Mouse (Mus musculus) G1E (cell line): ENCODE measurements at regions not wholly inside any gene's neighbourhood (a gene's known extent, or its start where the extent isn't known, plus 50 kb on each side); places are given as distances from the start of the nearest gene placed in this dataset.

ENCODE experiments used
- CTCF ChIP-seq: IDR thresholded peaks from 2 replicates; pipeline ENCODE4 v1.5.1; 2012; ENCODE audit warnings: low read depth, low read length, inconsistent platforms, mixed read lengths
- GATA1 ChIP-seq: IDR thresholded peaks from 2 replicates; pipeline ENCODE4 v1.6.1; 2012; ENCODE audit warnings: borderline replicate concordance, low read length, inconsistent platforms, mixed read lengths
- POLR2AphosphoS5 ChIP-seq: IDR thresholded peaks from 2 replicates; pipeline ENCODE4 v1.6.1; 2012; ENCODE audit warnings: low read depth, low read length, inconsistent platforms; ENCODE audit not compliant: insufficient replicate concordance

GRCm38 (mm10) chr4:100616161-100616915, 137.7 kb downstream of the Ube2u start:
- no peak for TF ChIP-seq CTCF
- TF ChIP-seq GATA1: no peak
- TF ChIP-seq POLR2AphosphoS5: no peak
